Mouse (Mus musculus) midbrain, embryonic 11.5 days (tissue): ENCODE measurements at regions not wholly inside any gene's neighbourhood (a gene's known extent, or its start where the extent isn't known, plus 50 kb on each side); places are given as distances from the start of the nearest gene placed in this dataset.

Source experiments
- ATAC-seq: fragments of 200-750 bp; cut with Nextera tagmentation; 2 replicates; pipeline ENCODE4 v1.8.0; 2017; ENCODE audit warnings: moderate TSS enrichment, moderate library complexity; ENCODE audit not compliant: low FRiP score
- DNase-seq: peaks from one replicate; pipeline ENCODE4 v3.0.0; 2015; ENCODE audit warnings: low spot score; ENCODE audit errors: missing footprints
- H3K27ac ChIP-seq: fragments of 300-500 bp; sonication (generic); 2 replicates; pipeline ENCODE4 v1.5.1; 2014; ENCODE audit warnings: low read depth, low read length
- H3K27me3 ChIP-seq: fragments of 300-500 bp; sonication (generic); 2 replicates; pipeline ENCODE4 v1.6.1; 2014; ENCODE audit warnings: mild to moderate bottlenecking, low read length, moderate library complexity, mixed read lengths; ENCODE audit not compliant: control insufficient read depth, insufficient read depth
- H3K36me3 ChIP-seq: fragments of 300-500 bp; sonication (generic); 2 replicates; pipeline ENCODE4 v1.6.1; 2014; ENCODE audit warnings: mild to moderate bottlenecking, low read length, moderate library complexity, mixed read lengths; ENCODE audit not compliant: control insufficient read depth, insufficient read depth
- H3K4me1 ChIP-seq: fragments of 300-500 bp; sonication (generic); 2 replicates; pipeline ENCODE4 v1.6.1; 2014; ENCODE audit warnings: low read length; ENCODE audit not compliant: control insufficient read depth, insufficient read depth
- H3K4me2 ChIP-seq: fragments of 300-500 bp; sonication (generic); 2 replicates; pipeline ENCODE4 v1.6.1; 2014; ENCODE audit warnings: mild to moderate bottlenecking, moderate library complexity
- H3K4me3 ChIP-seq: fragments of 300-500 bp; sonication (generic); 2 replicates; pipeline ENCODE4 v1.5.1; 2014; ENCODE audit warnings: low read depth, low read length
- H3K9ac ChIP-seq: fragments of 300-500 bp; sonication (generic); 2 replicates; pipeline ENCODE4 v1.6.1; 2014; ENCODE audit warnings: low read length
- H3K9me3 ChIP-seq: fragments of 300-500 bp; sonication (generic); 2 replicates; pipeline ENCODE4 v1.6.1; 2016; ENCODE audit warnings: low read length; ENCODE audit not compliant: control insufficient read depth
- WGBS: fragments of 180-500 bp; shearing (Covaris S2); extraction: QIAGEN DNeasy Blood & Tissue Kit; methylation state at CpG from one replicate; pipeline ENCODE4 v1.1.7; 2014; 5-methylcytosine and 5-hydroxymethylcytosine counted together

DNA sequence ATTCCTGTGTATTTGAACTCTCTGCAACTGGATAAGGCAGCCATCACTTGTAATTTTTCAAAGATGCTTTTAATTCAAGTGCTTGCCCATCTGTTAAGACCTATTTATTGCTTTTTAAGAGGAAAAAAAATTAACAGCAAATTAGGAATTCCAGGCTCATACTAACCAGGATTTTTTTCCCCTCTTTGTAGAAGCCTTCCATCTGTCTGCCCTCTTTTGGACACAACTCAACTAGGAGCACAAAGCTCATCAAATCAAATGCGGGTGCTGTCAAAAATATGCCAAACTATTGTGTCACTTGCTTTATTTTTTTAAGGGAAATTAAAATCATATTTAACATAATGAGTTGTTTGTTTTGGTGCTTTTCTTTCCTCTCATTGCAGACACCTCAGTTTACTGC, 55.6 kb upstream of the Gm6657 start:
- no peak overlapping the region for H3K4me2 ChIP-seq
- H3K4me3 ChIP-seq, result no peak overlapping the region
- H3K9me3 ChIP-seq, result no peaks in the 10 kb centered on the region
- no peaks in the 10 kb centered on the region for H3K4me1 ChIP-seq
- no peak overlapping the region for H3K27ac ChIP-seq
- no peak overlapping the region for H3K9ac ChIP-seq
- ATAC-seq, result no peak
- no peak for DNase-seq
- 89% methylated on average over 1 of the region's 1 CpGs for WGBS
- H3K36me3 ChIP-seq, result no peaks in the 10 kb centered on the region
- H3K27me3 ChIP-seq, result no peaks in the 10 kb centered on the region
